Mouse (Mus musculus): Measurements from ENCODE around the gene Pde1a. TPM values are rescaled to one million over a fixed set of nuclear protein-coding genes. Genes with fewer than 3 reads are reported as not detected.

Pde1a gene
- polyA plus RNA-seq, 1 experiment from 2014 or later = 10.1 TPM

- H3K4me3 ChIP-seq (ENCODE audit: low read depth, low read length) = no peak overlapping the region
- no peaks in the 10 kb centered on the region for H3K27me3 ChIP-seq (ENCODE audit: control insufficient read depth, insufficient read depth, low read depth, low read length)
- no peak overlapping the region for H3K4me2 ChIP-seq (ENCODE audit: low read length)
- no peaks in the 10 kb centered on the region for H3K36me3 ChIP-seq (ENCODE audit: control insufficient read depth, insufficient read depth, low read length)
- no peak overlapping the region for H3K9ac ChIP-seq (ENCODE audit: low read depth, low read length)
- no peaks in the 10 kb centered on the region for H3K9me3 ChIP-seq (replicated peaks; ENCODE audit: control insufficient read depth, low read length, poor library complexity, severe bottlenecking)
- no peak overlapping the region for H3K27ac ChIP-seq (ENCODE audit: low read length)
- 81% methylated on average over 3 of the region's 3 CpGs for WGBS
- H3K4me1 ChIP-seq (ENCODE audit: control insufficient read depth, insufficient read depth, low read length) = no peaks in the 10 kb centered on the region
- no peak for ATAC-seq
Observed at GRCm38 (mm10) chr2:80069745-80070144, 59.5 kb downstream of the Pde1a start.

GRCm38 (mm10) chr2:80066449-80066848, 62.8 kb downstream of the Pde1a start:
- no peak overlapping the region for H3K27ac ChIP-seq (ENCODE audit: low read length)
- H3K4me2 ChIP-seq (ENCODE audit: low read length) = no peak overlapping the region
- no peak overlapping the region for H3K4me3 ChIP-seq (ENCODE audit: low read depth, low read length)
- H3K9me3 ChIP-seq (replicated peaks; ENCODE audit: control insufficient read depth, low read length, poor library complexity, severe bottlenecking) = no peaks in the 10 kb centered on the region
- H3K4me1 ChIP-seq (ENCODE audit: control insufficient read depth, insufficient read depth, low read length) = no peaks in the 10 kb centered on the region
- no peaks in the 10 kb centered on the region for H3K36me3 ChIP-seq (ENCODE audit: control insufficient read depth, insufficient read depth, low read length)
- H3K9ac ChIP-seq (ENCODE audit: low read depth, low read length) = no peak overlapping the region
- ATAC-seq = no peak
- WGBS = 81% methylated on average over 4 of the region's 4 CpGs
- H3K27me3 ChIP-seq (ENCODE audit: control insufficient read depth, insufficient read depth, low read depth, low read length) = no peaks in the 10 kb centered on the region

GRCm38 (mm10) chr2:80056062-80056461, 73.2 kb downstream of the Pde1a start:
- no peak overlapping the region for H3K4me2 ChIP-seq (ENCODE audit: low read length)
- H3K4me3 ChIP-seq (ENCODE audit: low read depth, low read length) = no peak overlapping the region
- H3K27ac ChIP-seq (ENCODE audit: low read length) = no peak overlapping the region
- no peaks in the 10 kb centered on the region for H3K36me3 ChIP-seq (ENCODE audit: control insufficient read depth, insufficient read depth, low read length)
- H3K27me3 ChIP-seq (ENCODE audit: control insufficient read depth, insufficient read depth, low read depth, low read length) = no peaks in the 10 kb centered on the region
- no peak overlapping the region for H3K9ac ChIP-seq (ENCODE audit: low read depth, low read length)
- no peaks in the 10 kb centered on the region for H3K4me1 ChIP-seq (ENCODE audit: control insufficient read depth, insufficient read depth, low read length)
- no peak for ATAC-seq
- H3K9me3 ChIP-seq (replicated peaks; ENCODE audit: control insufficient read depth, low read length, poor library complexity, severe bottlenecking) = no peaks in the 10 kb centered on the region

GRCm38 (mm10) chr2:80054042-80054441, 75.2 kb downstream of the Pde1a start:
- Histone ChIP-seq H3K27me3 (ENCODE audit: control insufficient read depth, insufficient read depth, low read depth, low read length) (no peaks in the 10 kb centered on the region), H3K4me1 (ENCODE audit: control insufficient read depth, insufficient read depth, low read length) (no peaks in the 10 kb centered on the region), H3K36me3 (ENCODE audit: control insufficient read depth, insufficient read depth, low read length) (no peaks in the 10 kb centered on the region), H3K9me3 (replicated peaks; ENCODE audit: control insufficient read depth, low read length, poor library complexity, severe bottlenecking) (no peaks in the 10 kb centered on the region), H3K9ac (ENCODE audit: low read depth, low read length) (no peak overlapping the region), H3K4me3 (ENCODE audit: low read depth, low read length) (no peak overlapping the region), H3K4me2 (ENCODE audit: low read length) (no peak overlapping the region), H3K27ac (ENCODE audit: low read length) (no peak overlapping the region)
- no peak for ATAC-seq
- WGBS = 73% methylated on average over 3 of the region's 3 CpGs

- Histone ChIP-seq H3K36me3 (ENCODE audit: control insufficient read depth, insufficient read depth, low read length) (no peaks in the 10 kb centered on the region), H3K4me1 (ENCODE audit: control insufficient read depth, insufficient read depth, low read length) (no peaks in the 10 kb centered on the region), H3K9ac (ENCODE audit: low read depth, low read length) (no peak overlapping the region), H3K9me3 (replicated peaks; ENCODE audit: control insufficient read depth, low read length, poor library complexity, severe bottlenecking) (no peaks in the 10 kb centered on the region), H3K27ac (ENCODE audit: low read length) (no peak overlapping the region), H3K4me2 (ENCODE audit: low read length) (no peak overlapping the region), H3K27me3 (ENCODE audit: control insufficient read depth, insufficient read depth, low read depth, low read length) (no peaks in the 10 kb centered on the region), H3K4me3 (ENCODE audit: low read depth, low read length) (no peak overlapping the region)
- ATAC-seq = no peak
- 91% methylated on average over 4 of the region's 4 CpGs for WGBS
Observed at GRCm38 (mm10) chr2:80046751-80047513, 82.3 kb downstream of the Pde1a start.

GRCm38 (mm10) chr2:80038642-80039445, 90.4 kb downstream of the Pde1a start:
- H3K9me3 ChIP-seq (replicated peaks; ENCODE audit: control insufficient read depth, low read length, poor library complexity, severe bottlenecking) = no peaks in the 10 kb centered on the region
- no peaks in the 10 kb centered on the region for H3K4me1 ChIP-seq (ENCODE audit: control insufficient read depth, insufficient read depth, low read length)
- ATAC-seq = no peak
- 71% methylated on average over 10 of the region's 10 CpGs for WGBS
- H3K9ac ChIP-seq (ENCODE audit: low read depth, low read length) = no peak overlapping the region
- H3K4me3 ChIP-seq (ENCODE audit: low read depth, low read length) = no peak overlapping the region
- H3K4me2 ChIP-seq (ENCODE audit: low read length) = no peak overlapping the region
- H3K27me3 ChIP-seq (ENCODE audit: control insufficient read depth, insufficient read depth, low read depth, low read length) = no peaks in the 10 kb centered on the region
- H3K36me3 ChIP-seq (ENCODE audit: control insufficient read depth, insufficient read depth, low read length) = no peaks in the 10 kb centered on the region
- no peak overlapping the region for H3K27ac ChIP-seq (ENCODE audit: low read length)

- 66% methylated on average over 5 of the region's 5 CpGs for WGBS
- ATAC-seq = no peak
- Histone ChIP-seq H3K9ac (ENCODE audit: low read depth, low read length) (no peak overlapping the region), H3K27ac (ENCODE audit: low read length) (no peak overlapping the region), H3K4me2 (ENCODE audit: low read length) (no peak overlapping the region), H3K9me3 (replicated peaks; ENCODE audit: control insufficient read depth, low read length, poor library complexity, severe bottlenecking) (no peaks in the 10 kb centered on the region), H3K4me3 (ENCODE audit: low read depth, low read length) (no peak overlapping the region), H3K36me3 (ENCODE audit: control insufficient read depth, insufficient read depth, low read length) (no peaks in the 10 kb centered on the region), H3K27me3 (ENCODE audit: control insufficient read depth, insufficient read depth, low read depth, low read length) (no peaks in the 10 kb centered on the region), H3K4me1 (ENCODE audit: control insufficient read depth, insufficient read depth, low read length) (no peaks in the 10 kb centered on the region)
Observed at GRCm38 (mm10) chr2:80037971-80038370, 91.3 kb downstream of the Pde1a start.

GRCm38 (mm10) chr2:80029051-80029450, 100.2 kb downstream of the Pde1a start:
- H3K4me2 ChIP-seq (ENCODE audit: low read length) = no peak overlapping the region
- no peak overlapping the region for H3K9ac ChIP-seq (ENCODE audit: low read depth, low read length)
- no peaks in the 10 kb centered on the region for H3K4me1 ChIP-seq (ENCODE audit: control insufficient read depth, insufficient read depth, low read length)
- H3K36me3 ChIP-seq (ENCODE audit: control insufficient read depth, insufficient read depth, low read length) = no peaks in the 10 kb centered on the region
- H3K27me3 ChIP-seq (ENCODE audit: control insufficient read depth, insufficient read depth, low read depth, low read length) = no peaks in the 10 kb centered on the region
- no peaks in the 10 kb centered on the region for H3K9me3 ChIP-seq (replicated peaks; ENCODE audit: control insufficient read depth, low read length, poor library complexity, severe bottlenecking)
- WGBS = 90% methylated on average over 2 of the region's 2 CpGs
- no peak overlapping the region for H3K4me3 ChIP-seq (ENCODE audit: low read depth, low read length)
- no peak for ATAC-seq
- H3K27ac ChIP-seq (ENCODE audit: low read length) = no peak overlapping the region

GRCm38 (mm10) chr2:80026053-80026452, 103.2 kb downstream of the Pde1a start:
- Histone ChIP-seq H3K4me2 (ENCODE audit: low read length) (no peak overlapping the region), H3K27me3 (ENCODE audit: control insufficient read depth, insufficient read depth, low read depth, low read length) (no peaks in the 10 kb centered on the region), H3K36me3 (ENCODE audit: control insufficient read depth, insufficient read depth, low read length) (no peaks in the 10 kb centered on the region), H3K4me1 (ENCODE audit: control insufficient read depth, insufficient read depth, low read length) (no peaks in the 10 kb centered on the region), H3K4me3 (ENCODE audit: low read depth, low read length) (no peak overlapping the region), H3K27ac (ENCODE audit: low read length) (no peak overlapping the region), H3K9ac (ENCODE audit: low read depth, low read length) (no peak overlapping the region), H3K9me3 (replicated peaks; ENCODE audit: control insufficient read depth, low read length, poor library complexity, severe bottlenecking) (no peaks in the 10 kb centered on the region)
- no peak for ATAC-seq
- WGBS = 95% methylated on average over 1 of the region's 1 CpGs
